Mouse (Mus musculus): ENCODE data around the gene Papolb. TPM values are rescaled to one million over a fixed set of nuclear protein-coding genes. Genes with fewer than 3 reads are reported as not detected.

Papolb gene
- polyA plus RNA-seq, 1 experiment from 2014 or later: 0.15 TPM

DNA sequence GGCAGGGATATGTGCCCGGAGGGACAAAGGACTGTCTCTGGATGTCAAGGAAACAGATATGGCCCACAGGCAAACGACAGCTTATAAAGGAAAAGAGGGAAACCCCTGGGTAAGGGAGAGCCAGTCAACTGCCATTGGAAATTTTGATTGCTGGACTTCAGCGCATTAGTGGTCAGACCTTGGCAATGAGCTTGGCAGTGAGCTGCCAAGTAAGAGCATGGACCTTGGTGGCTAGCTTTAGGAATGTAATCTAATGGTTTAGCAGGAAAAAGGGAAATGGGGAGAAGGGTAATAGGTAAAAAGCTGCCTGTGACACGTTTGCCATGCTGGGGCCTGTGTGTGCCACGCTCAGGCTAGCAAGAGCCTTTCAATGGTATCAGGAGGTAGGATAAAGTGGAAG is 26.0 kb upstream of the Papolb start:
- H3K4me3 ChIP-seq (ENCODE audit: low read depth, low read length): no peak overlapping the region
- H3K9me3 ChIP-seq (ENCODE audit: control insufficient read depth, low read length): no peaks in the 10 kb centered on the region
- WGBS: 85% methylated on average over 5 of the region's 5 CpGs
- H3K36me3 ChIP-seq (ENCODE audit: control insufficient read depth, insufficient read depth, low read length): no peaks in the 10 kb centered on the region
- H3K27me3 ChIP-seq (ENCODE audit: control insufficient read depth, insufficient read depth, low read length): peaks cover 1% of the 10 kb centered on the region; the same call in 1 of the 2 replicates
- no peak overlapping the region for H3K4me2 ChIP-seq (ENCODE audit: low read depth, severe bottlenecking)
- no peak overlapping the region for H3K27ac ChIP-seq (replicated peaks; ENCODE audit: low read depth, low read length)
- no peaks in the 10 kb centered on the region for H3K4me1 ChIP-seq (ENCODE audit: control insufficient read depth, insufficient read depth, low read length)
- no peak for DNase-seq (ENCODE audit: low spot score)
- H3K9ac ChIP-seq (ENCODE audit: low read length): no peak overlapping the region
- no peak for ATAC-seq (ENCODE audit: insufficient number of reproducible peaks, low FRiP score, low TSS enrichment, low read depth)

DNA sequence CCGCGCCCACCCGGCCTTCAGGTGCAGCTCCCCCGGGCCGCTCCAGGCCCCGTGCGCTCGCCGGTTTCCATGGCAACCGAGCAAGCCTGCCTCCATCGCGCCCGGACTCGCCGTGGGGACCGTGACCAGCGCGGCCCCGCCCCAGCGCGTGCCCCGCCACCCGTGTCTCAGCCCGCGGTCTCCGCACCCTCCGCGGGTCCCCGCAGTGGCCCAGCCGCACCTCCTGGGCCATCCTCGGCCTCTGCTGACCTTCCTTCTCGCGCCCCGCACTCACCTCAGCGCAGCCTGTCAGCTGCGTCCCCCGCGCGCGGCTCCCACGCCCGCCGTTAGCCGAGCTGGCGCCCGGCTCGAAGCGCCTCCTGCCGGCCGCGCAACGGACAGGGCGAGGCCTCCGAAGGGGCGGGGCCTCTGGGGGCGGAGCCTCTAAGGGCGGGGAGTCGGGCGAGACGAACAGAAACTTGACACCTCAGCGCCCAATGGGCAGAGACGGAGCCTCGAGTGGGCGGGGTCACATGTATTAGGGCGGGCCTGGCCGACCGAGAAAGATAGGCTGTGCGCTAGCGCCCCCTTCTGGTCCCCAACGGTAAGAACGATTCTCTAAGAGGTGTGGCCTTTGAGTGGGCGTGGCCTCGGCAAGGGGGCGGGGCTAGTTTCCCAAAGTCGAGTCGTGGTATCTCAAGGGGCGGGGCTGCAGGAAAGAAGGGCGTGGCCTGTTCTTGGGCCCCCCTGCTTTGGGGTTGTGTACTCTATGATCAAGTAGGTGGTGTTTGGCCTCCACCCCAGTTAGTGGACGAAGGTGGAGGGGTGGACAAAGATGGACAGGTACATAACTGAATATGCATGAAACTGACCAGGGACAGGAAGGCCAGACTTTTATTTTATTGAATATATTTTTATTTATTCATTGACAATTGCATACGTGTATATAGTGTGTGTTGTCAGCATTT is 21.1 kb upstream of the Papolb start, which contains the start of gene Radil:
Gene Radil, minus strand, starts transcription at position 393 of the 947 bp plus-strand sequence.
- Histone ChIP-seq H3K9me3 (ENCODE audit: control insufficient read depth, low read length) (no peaks in the 10 kb centered on the region), H3K4me2 (ENCODE audit: low read depth, severe bottlenecking) (peak within 1 kb of the TSS; percentile 98), H3K4me1 (ENCODE audit: control insufficient read depth, insufficient read depth, low read length) (peaks cover 14% of the 10 kb centered on the region), H3K36me3 (ENCODE audit: control insufficient read depth, insufficient read depth, low read length) (no peaks in the 10 kb centered on the region), H3K27ac (replicated peaks; ENCODE audit: low read depth, low read length) (no peak within 1 kb of the TSS), H3K9ac (ENCODE audit: low read length) (peak within 1 kb of the TSS; percentile 58), H3K4me3 (ENCODE audit: low read depth, low read length) (peak within 1 kb of the TSS; percentile 47), H3K27me3 (ENCODE audit: control insufficient read depth, insufficient read depth, low read length) (peaks cover 6% of the 10 kb centered on the region; the same call in 1 of the 2 replicates)
- WGBS: 4% methylated on average over 53 of the region's 80 CpGs
- DNase-seq (ENCODE audit: low spot score) (peak; percentile 97), ATAC-seq (ENCODE audit: insufficient number of reproducible peaks, low FRiP score, low TSS enrichment, low read depth) (peak; percentile 84)

DNA sequence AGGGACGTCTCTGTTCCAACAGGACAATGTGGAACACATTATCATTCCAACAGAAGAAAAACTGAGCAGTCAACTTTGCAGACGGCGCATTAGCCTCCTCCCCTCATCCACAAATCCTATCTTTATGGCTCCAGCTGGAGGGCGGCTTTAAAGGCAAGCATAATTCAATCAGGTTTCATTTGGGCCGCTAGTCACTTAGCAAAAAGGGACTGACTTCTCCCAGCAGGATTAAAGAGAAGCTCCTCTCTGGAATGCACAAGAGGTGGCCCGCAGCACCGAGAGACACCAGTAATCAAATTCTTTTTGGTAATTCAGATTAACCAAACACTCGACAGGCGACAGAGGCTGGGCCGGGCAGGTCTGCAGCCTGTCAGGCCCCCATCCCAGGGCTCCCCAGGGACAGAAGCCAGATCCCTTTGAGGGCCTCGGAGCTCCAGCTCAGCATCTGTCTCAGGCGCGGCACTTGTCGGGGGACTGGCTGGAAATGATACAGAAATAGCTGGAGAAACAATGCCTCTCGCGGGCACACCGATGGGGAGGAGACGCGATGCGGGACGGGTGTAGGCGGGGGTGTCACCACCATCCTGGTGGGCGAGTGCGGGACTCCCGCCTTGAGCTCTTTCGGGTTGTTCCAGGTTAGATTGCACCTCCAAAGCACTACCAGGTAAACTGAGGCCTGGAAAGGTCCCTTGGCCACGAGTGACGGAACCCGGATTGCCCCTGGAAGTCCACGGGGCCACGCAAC is 20.3 kb upstream of the Papolb start:
- Histone ChIP-seq H3K9me3 (ENCODE audit: control insufficient read depth, low read length) (no peaks in the 10 kb centered on the region), H3K4me2 (ENCODE audit: low read depth, severe bottlenecking) (peak overlapping the region; percentile 98), H3K27me3 (ENCODE audit: control insufficient read depth, insufficient read depth, low read length) (peaks cover 6% of the 10 kb centered on the region; the same call in 1 of the 2 replicates), H3K9ac (ENCODE audit: low read length) (peak overlapping the region; percentile 58), H3K27ac (replicated peaks; ENCODE audit: low read depth, low read length) (no peak overlapping the region), H3K4me1 (ENCODE audit: control insufficient read depth, insufficient read depth, low read length) (peaks cover 15% of the 10 kb centered on the region), H3K4me3 (ENCODE audit: low read depth, low read length) (peak overlapping the region; percentile 47), H3K36me3 (ENCODE audit: control insufficient read depth, insufficient read depth, low read length) (no peaks in the 10 kb centered on the region)
- ATAC-seq (ENCODE audit: insufficient number of reproducible peaks, low FRiP score, low TSS enrichment, low read depth) (no peak), DNase-seq (ENCODE audit: low spot score) (peak; percentile 66)
- WGBS: 1% methylated on average over 31 of the region's 31 CpGs

DNA sequence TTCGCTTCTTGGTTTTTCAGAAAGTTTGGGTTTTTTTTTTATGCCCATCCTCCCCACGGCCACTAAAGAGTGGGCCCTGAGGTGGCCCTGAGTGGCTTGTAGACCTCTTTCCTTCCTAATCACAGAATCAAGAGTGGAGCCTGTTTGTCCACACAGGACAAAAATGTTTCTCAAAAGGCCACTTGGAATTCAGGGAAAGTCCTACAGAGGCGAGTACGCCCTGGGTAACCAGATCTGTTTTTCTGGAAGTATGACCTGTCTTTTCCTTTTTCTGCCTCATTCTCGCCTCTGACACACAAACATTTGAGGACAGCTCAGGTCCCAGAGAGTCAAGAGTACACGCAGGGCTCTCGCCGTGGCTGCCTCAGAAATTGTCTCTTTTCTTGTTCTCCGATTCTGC is 19.6 kb upstream of the Papolb start:
- Histone ChIP-seq H3K27ac (replicated peaks; ENCODE audit: low read depth, low read length) (no peak overlapping the region), H3K9me3 (ENCODE audit: control insufficient read depth, low read length) (no peaks in the 10 kb centered on the region), H3K4me2 (ENCODE audit: low read depth, severe bottlenecking) (peak overlapping the region; percentile 7; the same call in 1 of the 2 replicates), H3K4me1 (ENCODE audit: control insufficient read depth, insufficient read depth, low read length) (peaks cover 17% of the 10 kb centered on the region), H3K4me3 (ENCODE audit: low read depth, low read length) (no peak overlapping the region), H3K9ac (ENCODE audit: low read length) (no peak overlapping the region), H3K36me3 (ENCODE audit: control insufficient read depth, insufficient read depth, low read length) (no peaks in the 10 kb centered on the region), H3K27me3 (ENCODE audit: control insufficient read depth, insufficient read depth, low read length) (peaks cover 6% of the 10 kb centered on the region; the same call in 1 of the 2 replicates)
- no peak for ATAC-seq (ENCODE audit: insufficient number of reproducible peaks, low FRiP score, low TSS enrichment, low read depth)
- WGBS: 37% methylated on average over 9 of the region's 9 CpGs
- DNase-seq (ENCODE audit: low spot score): no peak

DNA sequence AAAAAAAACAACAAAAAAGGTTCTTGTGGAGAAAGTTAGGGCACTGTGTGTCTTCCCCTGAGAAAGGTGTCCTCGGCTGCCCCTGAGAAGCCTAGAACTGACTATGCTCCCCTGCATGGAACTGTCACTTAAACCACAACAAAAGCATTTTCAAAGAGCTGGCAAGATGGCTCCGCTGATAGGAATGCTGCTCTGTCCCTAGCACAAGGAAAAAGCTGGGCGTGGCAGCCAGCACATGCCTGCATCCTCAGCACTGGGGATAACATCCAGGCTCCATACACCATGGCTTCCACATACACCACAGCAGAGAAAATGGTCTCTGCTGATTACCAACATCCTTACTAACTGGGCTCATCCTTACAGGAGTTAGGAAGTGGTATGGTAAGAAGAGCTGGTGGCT is 17.2 kb upstream of the Papolb start:
- Histone ChIP-seq H3K27me3 (ENCODE audit: control insufficient read depth, insufficient read depth, low read length) (peaks cover 6% of the 10 kb centered on the region; the same call in 1 of the 2 replicates), H3K4me2 (ENCODE audit: low read depth, severe bottlenecking) (no peak overlapping the region), H3K4me1 (ENCODE audit: control insufficient read depth, insufficient read depth, low read length) (peaks cover 17% of the 10 kb centered on the region), H3K9me3 (ENCODE audit: control insufficient read depth, low read length) (no peaks in the 10 kb centered on the region), H3K36me3 (ENCODE audit: control insufficient read depth, insufficient read depth, low read length) (no peaks in the 10 kb centered on the region), H3K4me3 (ENCODE audit: low read depth, low read length) (no peak overlapping the region), H3K27ac (replicated peaks; ENCODE audit: low read depth, low read length) (no peak overlapping the region), H3K9ac (ENCODE audit: low read length) (no peak overlapping the region)
- 76% methylated on average over 3 of the region's 3 CpGs for WGBS
- no peak for DNase-seq (ENCODE audit: low spot score)
- ATAC-seq (ENCODE audit: insufficient number of reproducible peaks, low FRiP score, low TSS enrichment, low read depth): no peak

DNA sequence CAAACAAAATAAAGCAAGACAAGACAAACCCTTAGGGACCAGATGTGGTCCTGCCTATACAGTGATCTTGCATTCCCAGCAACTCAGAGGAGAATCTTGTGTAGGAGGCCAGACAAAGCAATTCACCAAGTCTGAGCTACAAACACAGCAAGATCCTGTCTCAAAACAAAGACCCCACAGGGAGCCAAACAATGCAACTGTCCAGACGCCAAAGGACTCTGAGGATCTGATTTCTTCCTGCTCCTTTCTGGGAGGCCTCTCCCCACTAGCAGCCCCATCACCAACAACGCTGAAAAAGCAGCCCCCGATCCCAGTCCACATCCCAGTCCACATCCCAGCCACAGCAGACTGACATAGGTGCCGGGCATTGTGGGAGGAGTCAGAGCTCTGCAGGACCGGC is 16.5 kb upstream of the Papolb start:
- Histone ChIP-seq H3K27me3 (ENCODE audit: control insufficient read depth, insufficient read depth, low read length) (peaks cover 6% of the 10 kb centered on the region; the same call in 1 of the 2 replicates), H3K4me1 (ENCODE audit: control insufficient read depth, insufficient read depth, low read length) (peaks cover 17% of the 10 kb centered on the region)
- 25% methylated on average over 5 of the region's 5 CpGs for WGBS

DNA sequence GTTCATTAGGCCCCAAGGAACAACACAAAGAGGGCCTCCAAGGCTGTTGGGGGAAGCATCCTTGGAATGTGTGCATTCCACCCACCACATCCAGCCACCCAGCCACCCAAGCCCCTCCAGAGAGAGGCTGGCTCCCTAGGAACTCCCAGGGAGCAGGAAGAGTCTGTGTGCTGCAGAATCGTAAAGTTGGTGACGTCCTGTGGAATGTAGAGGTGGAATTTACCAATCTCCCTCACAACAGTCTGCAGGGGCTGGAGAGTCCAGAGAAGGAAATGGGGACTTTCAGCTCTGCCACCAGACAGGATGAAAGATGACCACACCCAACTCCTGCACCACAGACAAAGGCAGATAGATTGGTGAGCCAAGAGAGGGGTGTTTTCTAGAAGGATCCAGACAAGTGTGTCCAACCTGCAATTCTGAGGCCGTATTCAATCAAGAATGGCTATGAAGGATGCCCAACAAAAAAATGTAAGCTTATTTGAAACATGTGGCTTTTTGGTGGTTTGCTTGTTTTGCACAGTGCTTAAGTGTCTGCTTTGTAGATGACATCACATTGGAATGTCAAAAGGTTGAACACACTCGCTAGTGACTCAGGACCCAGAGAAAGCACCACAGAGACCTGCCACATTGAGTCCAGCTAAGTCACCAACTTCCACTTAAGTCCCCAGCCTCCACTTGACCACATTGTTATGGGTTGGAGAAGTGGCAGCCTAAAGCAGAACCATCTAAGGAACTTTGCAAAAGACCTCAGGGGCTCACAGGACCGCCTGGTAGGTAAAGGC is 15.3 kb upstream of the Papolb start:
- H3K27me3 ChIP-seq (ENCODE audit: control insufficient read depth, insufficient read depth, low read length): 0 out of 2 replicates have a peak, but pooled peaks cover 2% of the 10 kb centered on the region
- H3K36me3 ChIP-seq (ENCODE audit: control insufficient read depth, insufficient read depth, low read length): no peaks in the 10 kb centered on the region
- H3K9ac ChIP-seq (ENCODE audit: low read length): no peak overlapping the region
- H3K4me1 ChIP-seq (ENCODE audit: control insufficient read depth, insufficient read depth, low read length): peaks cover 13% of the 10 kb centered on the region; the same call in 1 of the 2 replicates
- no peak for ATAC-seq (ENCODE audit: insufficient number of reproducible peaks, low FRiP score, low TSS enrichment, low read depth)
- H3K4me2 ChIP-seq (ENCODE audit: low read depth, severe bottlenecking): no peak overlapping the region
- WGBS: 56% methylated on average over 5 of the region's 5 CpGs
- no peak overlapping the region for H3K27ac ChIP-seq (replicated peaks; ENCODE audit: low read depth, low read length)
- DNase-seq (ENCODE audit: low spot score): no peak
- no peak overlapping the region for H3K4me3 ChIP-seq (ENCODE audit: low read depth, low read length)
- H3K9me3 ChIP-seq (ENCODE audit: control insufficient read depth, low read length): no peaks in the 10 kb centered on the region

More for the DNA sequence above, 16.5 kb upstream of the Papolb start:
- ATAC-seq (ENCODE audit: insufficient number of reproducible peaks, low FRiP score, low TSS enrichment, low read depth) (no peak), DNase-seq (ENCODE audit: low spot score) (no peak)
- no peaks in the 10 kb centered on the region for H3K9me3 ChIP-seq (ENCODE audit: control insufficient read depth, low read length)
- no peak overlapping the region for H3K27ac ChIP-seq (replicated peaks; ENCODE audit: low read depth, low read length)
- no peak overlapping the region for H3K4me2 ChIP-seq (ENCODE audit: low read depth, severe bottlenecking)
- no peak overlapping the region for H3K9ac ChIP-seq (ENCODE audit: low read length)
- no peaks in the 10 kb centered on the region for H3K36me3 ChIP-seq (ENCODE audit: control insufficient read depth, insufficient read depth, low read length)
- no peak overlapping the region for H3K4me3 ChIP-seq (ENCODE audit: low read depth, low read length)

DNA sequence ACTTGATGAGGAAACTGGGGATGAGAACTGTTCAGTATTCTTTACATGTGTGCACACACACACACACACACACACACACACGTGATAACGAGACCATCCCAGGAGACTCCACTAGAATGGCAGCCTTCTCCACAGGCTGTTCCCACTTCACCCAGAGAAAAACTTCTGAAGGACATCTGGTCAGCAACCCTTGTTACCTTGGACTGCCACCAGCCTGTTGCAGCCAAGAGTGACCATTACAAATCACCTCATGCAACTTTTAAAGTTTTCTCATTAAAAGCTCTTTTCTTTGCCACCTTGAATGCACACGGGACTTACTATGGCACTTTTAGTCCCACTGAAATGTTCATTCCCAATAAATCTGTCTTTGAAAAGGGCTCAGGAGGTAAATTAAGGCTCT is 7.4 kb upstream of the Papolb start:
- no peaks in the 10 kb centered on the region for H3K4me1 ChIP-seq (ENCODE audit: control insufficient read depth, insufficient read depth, low read length)
- no peak for ATAC-seq (ENCODE audit: insufficient number of reproducible peaks, low FRiP score, low TSS enrichment, low read depth)
- 71% methylated on average over 3 of the region's 3 CpGs for WGBS
- H3K27me3 ChIP-seq (ENCODE audit: control insufficient read depth, insufficient read depth, low read length): no peaks in the 10 kb centered on the region
- no peak for DNase-seq (ENCODE audit: low spot score)
- no peaks in the 10 kb centered on the region for H3K9me3 ChIP-seq (ENCODE audit: control insufficient read depth, low read length)
- H3K36me3 ChIP-seq (ENCODE audit: control insufficient read depth, insufficient read depth, low read length): no peaks in the 10 kb centered on the region
- H3K4me2 ChIP-seq (ENCODE audit: low read depth, severe bottlenecking): no peak overlapping the region
- no peak overlapping the region for H3K27ac ChIP-seq (replicated peaks; ENCODE audit: low read depth, low read length)
- H3K4me3 ChIP-seq (ENCODE audit: low read depth, low read length): no peak overlapping the region
- H3K9ac ChIP-seq (ENCODE audit: low read length): no peak overlapping the region
